Mouse (Mus musculus) heart, embryonic 13.5 days (tissue): ENCODE measurements around the gene Ccnd2. TPM values are rescaled to one million over a fixed set of nuclear protein-coding genes. Genes with fewer than 3 reads are reported as not detected.
A peak's percentile ranks its signal among the peaks of the same experiment; 100 is the strongest.

ENCODE experiments used
- ATAC-seq: fragments of 200-750 bp; cut with Nextera tagmentation; 2 replicates; pipeline ENCODE4 v1.8.0; 2017; ENCODE audit warnings: moderate TSS enrichment; ENCODE audit not compliant: insufficient number of reproducible peaks, low FRiP score, low TSS enrichment; ENCODE audit errors: extremely low read depth
- H3K27ac ChIP-seq: fragments of 300-500 bp; sonication (generic); replicated peaks from 2 replicates; pipeline ENCODE4 v1.5.1; 2015; ENCODE audit warnings: moderate library complexity, mild to moderate bottlenecking, inconsistent platforms
- H3K27me3 ChIP-seq: fragments of 300-500 bp; sonication (generic); replicated peaks from 2 replicates; pipeline ENCODE4 v1.6.1; 2015; ENCODE audit warnings: mild to moderate bottlenecking, inconsistent platforms
- H3K36me3 ChIP-seq: fragments of 300-500 bp; sonication (generic); 2 replicates; pipeline ENCODE4 v1.6.1; 2015; ENCODE audit warnings: mild to moderate bottlenecking, inconsistent platforms
- H3K4me1 ChIP-seq: fragments of 300-500 bp; sonication (generic); 2 replicates; pipeline ENCODE4 v1.6.1; 2015; ENCODE audit warnings: inconsistent platforms
- H3K4me2 ChIP-seq: fragments of 300-500 bp; sonication (generic); 2 replicates; pipeline ENCODE4 v1.6.1; 2015; ENCODE audit warnings: inconsistent platforms, mild to moderate bottlenecking, moderate library complexity
- H3K4me3 ChIP-seq: fragments of 300-500 bp; sonication (generic); 2 replicates; pipeline ENCODE4 v1.5.1; 2015; ENCODE audit warnings: moderate library complexity, mild to moderate bottlenecking, inconsistent platforms
- H3K9ac ChIP-seq: fragments of 300-500 bp; sonication (generic); 2 replicates; pipeline ENCODE4 v1.6.1; 2015; ENCODE audit warnings: inconsistent platforms, mild to moderate bottlenecking, moderate library complexity
- H3K9me3 ChIP-seq: fragments of 300-500 bp; sonication (generic); 2 replicates; pipeline ENCODE4 v1.6.1; 2016; ENCODE audit warnings: inconsistent platforms
- WGBS: fragments of 180-500 bp; shearing (Covaris S2); methylation state at CpG from one replicate; pipeline ENCODE4 v1.1.7; 2015; ENCODE audit warnings: mixed read lengths; 5-methylcytosine and 5-hydroxymethylcytosine counted together
- polyA plus RNA-seq: library from polyadenylated mRNA; unstranded; fragments of >200 nt; fragmentation: Nextera tagmentation; extraction: Ambion mirVana; gene quantifications from 2 replicates; pipeline ENCODE4 v1.2.1, GENCODE M21; 2015

Gene Ccnd2
- polyA plus RNA-seq, 1 experiment from 2014 or later: 583 TPM

GRCm38 (mm10) chr6:127147665-127148064, 4.3 kb downstream of the Ccnd2 start:
- Histone ChIP-seq H3K4me3 (peak overlapping the region; percentile 92), H3K4me1 (peaks cover 62% of the 10 kb centered on the region), H3K9me3 (no peaks in the 10 kb centered on the region), H3K27ac (peak overlapping the region; percentile 88), H3K27me3 (no peaks in the 10 kb centered on the region), H3K4me2 (peak overlapping the region; percentile 87), H3K9ac (peak overlapping the region; percentile 98), H3K36me3 (peaks cover 53% of the 10 kb centered on the region)
- WGBS: 0% methylated on average over 4 of the region's 4 CpGs
- ATAC-seq: no peak

- no peaks in the 10 kb centered on the region for H3K9me3 ChIP-seq
- 83% methylated on average over 3 of the region's 3 CpGs for WGBS
- peaks cover 60% of the 10 kb centered on the region for H3K36me3 ChIP-seq
- no peak overlapping the region for H3K4me3 ChIP-seq
- no peak overlapping the region for H3K27ac ChIP-seq
- peak overlapping the region; percentile 24 for H3K9ac ChIP-seq
- H3K4me1 ChIP-seq: peaks cover 60% of the 10 kb centered on the region
- no peak for ATAC-seq
- no peak overlapping the region for H3K4me2 ChIP-seq
- H3K27me3 ChIP-seq: no peaks in the 10 kb centered on the region
Measured at GRCm38 (mm10) chr6:127146322-127146947, 5.6 kb downstream of the Ccnd2 start.

GRCm38 (mm10) chr6:127145464-127146190, 6.4 kb downstream of the Ccnd2 start:
- H3K36me3 ChIP-seq: peaks cover 68% of the 10 kb centered on the region
- no peak overlapping the region for H3K27ac ChIP-seq
- 45% methylated on average over 20 of the region's 20 CpGs for WGBS
- H3K4me2 ChIP-seq: 0 out of 2 replicates have a peak overlapping the region, but pooled peaks have one; percentile 24
- no peaks in the 10 kb centered on the region for H3K27me3 ChIP-seq
- H3K9ac ChIP-seq: peak overlapping the region; percentile 24; the same call in 1 of the 2 replicates
- no peak for ATAC-seq
- H3K4me3 ChIP-seq: no peak overlapping the region
- peaks cover 56% of the 10 kb centered on the region for H3K4me1 ChIP-seq
- H3K9me3 ChIP-seq: no peaks in the 10 kb centered on the region

- 77% methylated on average over 7 of the region's 7 CpGs for WGBS
- H3K9ac ChIP-seq: no peak overlapping the region; the same call in 1 of the 2 replicates
- no peak overlapping the region for H3K4me3 ChIP-seq
- no peak overlapping the region for H3K4me2 ChIP-seq
- no peaks in the 10 kb centered on the region for H3K9me3 ChIP-seq
- peaks cover 87% of the 10 kb centered on the region for H3K36me3 ChIP-seq
- ATAC-seq: no peak
- peaks cover 55% of the 10 kb centered on the region for H3K4me1 ChIP-seq
- H3K27me3 ChIP-seq: no peaks in the 10 kb centered on the region
- H3K27ac ChIP-seq: no peak overlapping the region
Measured at GRCm38 (mm10) chr6:127143576-127144288, 8.3 kb downstream of the Ccnd2 start.

GRCm38 (mm10) chr6:127143124-127143520, 8.9 kb downstream of the Ccnd2 start:
- peaks cover 88% of the 10 kb centered on the region for H3K36me3 ChIP-seq
- H3K4me1 ChIP-seq: peaks cover 49% of the 10 kb centered on the region
- no peak overlapping the region; the same call in 1 of the 2 replicates for H3K9ac ChIP-seq
- 78% methylated on average over 10 of the region's 10 CpGs for WGBS
- peak overlapping the region; percentile 32; the same call in 1 of the 2 replicates for H3K27ac ChIP-seq
- no peaks in the 10 kb centered on the region for H3K27me3 ChIP-seq
- no peaks in the 10 kb centered on the region for H3K9me3 ChIP-seq
- no peak overlapping the region for H3K4me3 ChIP-seq
- H3K4me2 ChIP-seq: no peak overlapping the region
- no peak for ATAC-seq

- Histone ChIP-seq H3K27ac (peak overlapping the region; percentile 32; the same call in 1 of the 2 replicates), H3K4me3 (no peak overlapping the region), H3K9ac (no peak overlapping the region), H3K27me3 (no peaks in the 10 kb centered on the region), H3K4me2 (peak overlapping the region; percentile 28; the same call in 1 of the 2 replicates), H3K36me3 (peaks cover 92% of the 10 kb centered on the region), H3K4me1 (peaks cover 43% of the 10 kb centered on the region), H3K9me3 (no peaks in the 10 kb centered on the region)
- no peak for ATAC-seq
- WGBS: 22% methylated on average over 10 of the region's 10 CpGs
Measured at GRCm38 (mm10) chr6:127142154-127143123, 9.6 kb downstream of the Ccnd2 start.

- H3K9me3 ChIP-seq: no peaks in the 10 kb centered on the region
- no peak for ATAC-seq
- no peak overlapping the region for H3K4me3 ChIP-seq
- WGBS: 89% methylated on average over 11 of the region's 11 CpGs
- no peak overlapping the region for H3K9ac ChIP-seq
- H3K27ac ChIP-seq: no peak overlapping the region
- H3K4me1 ChIP-seq: peaks cover 37% of the 10 kb centered on the region
- H3K27me3 ChIP-seq: no peaks in the 10 kb centered on the region
- H3K4me2 ChIP-seq: no peak overlapping the region
- peaks cover 94% of the 10 kb centered on the region for H3K36me3 ChIP-seq
Measured at GRCm38 (mm10) chr6:127138962-127139361, 13.0 kb downstream of the Ccnd2 start.

- Histone ChIP-seq H3K4me3 (no peak overlapping the region), H3K9ac (no peak overlapping the region), H3K4me2 (no peak overlapping the region), H3K27me3 (no peaks in the 10 kb centered on the region), H3K36me3 (peaks cover 100% of the 10 kb centered on the region), H3K9me3 (no peaks in the 10 kb centered on the region), H3K27ac (no peak overlapping the region), H3K4me1 (peaks cover 23% of the 10 kb centered on the region)
- 62% methylated on average over 16 of the region's 16 CpGs for WGBS
- ATAC-seq: no peak
Measured at GRCm38 (mm10) chr6:127133433-127134245, 18.4 kb downstream of the Ccnd2 start.

GRCm38 (mm10) chr6:127132719-127133118, 19.3 kb downstream of the Ccnd2 start:
- ATAC-seq: no peak
- no peaks in the 10 kb centered on the region for H3K9me3 ChIP-seq
- H3K9ac ChIP-seq: no peak overlapping the region
- no peak overlapping the region for H3K4me2 ChIP-seq
- no peak overlapping the region for H3K27ac ChIP-seq
- H3K36me3 ChIP-seq: peaks cover 100% of the 10 kb centered on the region
- no peak overlapping the region for H3K4me3 ChIP-seq
- peaks cover 23% of the 10 kb centered on the region for H3K4me1 ChIP-seq
- WGBS: 68% methylated on average over 3 of the region's 3 CpGs
- H3K27me3 ChIP-seq: no peaks in the 10 kb centered on the region

- H3K9me3 ChIP-seq: no peaks in the 10 kb centered on the region
- WGBS: 56% methylated on average over 3 of the region's 3 CpGs
- H3K4me1 ChIP-seq: peaks cover 23% of the 10 kb centered on the region
- no peak overlapping the region for H3K9ac ChIP-seq
- H3K27ac ChIP-seq: no peak overlapping the region
- H3K36me3 ChIP-seq: peaks cover 100% of the 10 kb centered on the region
- ATAC-seq: no peak
- no peaks in the 10 kb centered on the region for H3K27me3 ChIP-seq
- no peak overlapping the region for H3K4me2 ChIP-seq
- H3K4me3 ChIP-seq: no peak overlapping the region
Measured at GRCm38 (mm10) chr6:127131946-127132345, 20.0 kb downstream of the Ccnd2 start.
